Mouse (Mus musculus): ENCODE measurements at regions not wholly inside any gene's neighbourhood (a gene's known extent, or its start where the extent isn't known, plus 50 kb on each side); places are given as distances from the start of the nearest gene placed in this dataset.

- TF ChIP-seq POLR2A (IDR thresholded peaks at IDR 0.05; ENCODE audit: insufficient read depth, low read length): no peak
- no peak for TF ChIP-seq CTCF (IDR thresholded peaks at IDR 0.05; ENCODE audit: low read depth, low read length)
- no peak for TF ChIP-seq EP300 (IDR thresholded peaks at IDR 0.05; ENCODE audit: insufficient read depth, low read depth, low read length)
These were observed 259.8 kb downstream of the Casp12 start for GRCm38 (mm10) chr9:5605015-5605414.
